Mouse (Mus musculus): ENCODE results near the gene Tnfrsf1a.

GRCm38 (mm10) chr6:125350995-125351324 is 1.8 kb downstream of the Tnfrsf1a start:
- TF ChIP-seq CTCF (IDR thresholded peaks at IDR 0.05; ENCODE audit: low read depth) (no peak), EP300 (IDR thresholded peaks at IDR 0.05; ENCODE audit: low read depth) (no peak)

Measured in liver, postnatal 0 days (tissue).